Mouse (Mus musculus) ES-E14 (cell line): ENCODE results near the gene Gm2663.
"Not testable (repeated sequence)": the region's sequence is repeated elsewhere in the genome, so short reads cannot be mapped to it uniquely, and the experiment has no call there.

Experiments
- CHD2 ChIP-seq: IDR thresholded peaks from 2 replicates; pipeline ENCODE4 v1.6.1; 2014; ENCODE audit warnings: mild to moderate bottlenecking, low read depth, low read length, inconsistent platforms
- HCFC1 ChIP-seq: IDR thresholded peaks from 2 replicates; pipeline ENCODE4 v1.6.1; 2012; ENCODE audit warnings: low read length, inconsistent platforms, borderline replicate concordance; ENCODE audit not compliant: insufficient read depth
- MAFK ChIP-seq: IDR thresholded peaks from 2 replicates; pipeline ENCODE4 v1.6.1; 2014; ENCODE audit warnings: mild to moderate bottlenecking, low read depth, low read length, inconsistent platforms; ENCODE audit not compliant: insufficient read depth
- ZC3H11A ChIP-seq: IDR thresholded peaks from 2 replicates; pipeline ENCODE4 v1.6.1; 2012; ENCODE audit warnings: low read depth, mild to moderate bottlenecking, inconsistent platforms, low read length, borderline replicate concordance
- ZNF384 ChIP-seq: IDR thresholded peaks from 2 replicates; pipeline ENCODE4 v1.6.1; 2012; ENCODE audit warnings: low read depth, low read length, inconsistent platforms

- TF ChIP-seq HCFC1, MAFK, CHD2, ZNF384, ZC3H11A: not testable (repeated sequence)
Observed at GRCm38 (mm10) chr6:40964454-40964853, 34.8 kb downstream of the Gm2663 start, which contains the start of gene 1810009J06Rik.
